Mouse (Mus musculus): ENCODE data around the gene Rufy3. TPM values are rescaled to one million over a fixed set of nuclear protein-coding genes. Genes with fewer than 3 reads are reported as not detected.

Gene Rufy3
- polyA plus RNA-seq, 1 experiment from 2014 or later = 121 TPM

DNA sequence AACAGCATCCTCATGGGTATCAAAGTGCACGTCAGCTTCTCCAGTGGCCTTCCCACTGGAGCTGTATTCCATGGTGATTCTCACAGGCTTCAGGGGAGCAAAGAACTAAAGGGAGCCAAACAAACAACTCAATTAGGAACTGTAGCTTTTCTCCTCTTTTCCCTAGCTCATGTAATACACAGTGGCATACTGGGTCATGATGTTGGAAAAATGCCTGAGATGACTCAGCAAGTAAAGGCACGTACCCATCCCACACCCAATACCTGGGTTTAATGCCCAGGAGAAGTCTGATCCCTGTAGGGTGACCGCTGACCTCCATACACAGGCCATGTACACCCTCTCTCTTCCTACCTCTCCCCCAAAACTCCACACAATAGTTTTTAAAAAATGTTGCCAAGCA, 98.3 kb downstream of the Rufy3 start:
- DNase-seq (ENCODE audit: low spot score, missing footprints) (no peak), ATAC-seq (ENCODE audit: low FRiP score) (no peak)
- H3K4me1 ChIP-seq (ENCODE audit: control insufficient read depth, insufficient read depth, low read length) = no peaks in the 10 kb centered on the region
- no peak overlapping the region for H3K9ac ChIP-seq (ENCODE audit: low read length)
- H3K27ac ChIP-seq (ENCODE audit: low read depth, low read length) = no peak overlapping the region
- no peaks in the 10 kb centered on the region for H3K27me3 ChIP-seq (ENCODE audit: control insufficient read depth, insufficient read depth, low read length)
- no peaks in the 10 kb centered on the region for H3K9me3 ChIP-seq (ENCODE audit: control insufficient read depth, low read length)
- no peak overlapping the region for H3K4me2 ChIP-seq
- peaks cover 32% of the 10 kb centered on the region for H3K36me3 ChIP-seq (ENCODE audit: control insufficient read depth, insufficient read depth, low read length)
- H3K4me3 ChIP-seq (ENCODE audit: low read depth, low read length) = no peak overlapping the region
- WGBS = 93% methylated on average over 3 of the region's 3 CpGs

GRCm38 (mm10) chr5:88663875-88664274, 99.0 kb downstream of the Rufy3 start:
- DNase-seq (ENCODE audit: low spot score, missing footprints) (no peak), ATAC-seq (ENCODE audit: low FRiP score) (no peak)
- no peaks in the 10 kb centered on the region for H3K27me3 ChIP-seq (ENCODE audit: control insufficient read depth, insufficient read depth, low read length)
- H3K9me3 ChIP-seq (ENCODE audit: control insufficient read depth, low read length) = no peaks in the 10 kb centered on the region
- H3K36me3 ChIP-seq (ENCODE audit: control insufficient read depth, insufficient read depth, low read length) = peaks cover 32% of the 10 kb centered on the region
- no peak overlapping the region for H3K9ac ChIP-seq (ENCODE audit: low read length)
- no peaks in the 10 kb centered on the region for H3K4me1 ChIP-seq (ENCODE audit: control insufficient read depth, insufficient read depth, low read length)
- H3K27ac ChIP-seq (ENCODE audit: low read depth, low read length) = no peak overlapping the region
- no peak overlapping the region for H3K4me2 ChIP-seq
- H3K4me3 ChIP-seq (ENCODE audit: low read depth, low read length) = no peak overlapping the region
- WGBS = 97% methylated on average over 5 of the region's 5 CpGs

DNA sequence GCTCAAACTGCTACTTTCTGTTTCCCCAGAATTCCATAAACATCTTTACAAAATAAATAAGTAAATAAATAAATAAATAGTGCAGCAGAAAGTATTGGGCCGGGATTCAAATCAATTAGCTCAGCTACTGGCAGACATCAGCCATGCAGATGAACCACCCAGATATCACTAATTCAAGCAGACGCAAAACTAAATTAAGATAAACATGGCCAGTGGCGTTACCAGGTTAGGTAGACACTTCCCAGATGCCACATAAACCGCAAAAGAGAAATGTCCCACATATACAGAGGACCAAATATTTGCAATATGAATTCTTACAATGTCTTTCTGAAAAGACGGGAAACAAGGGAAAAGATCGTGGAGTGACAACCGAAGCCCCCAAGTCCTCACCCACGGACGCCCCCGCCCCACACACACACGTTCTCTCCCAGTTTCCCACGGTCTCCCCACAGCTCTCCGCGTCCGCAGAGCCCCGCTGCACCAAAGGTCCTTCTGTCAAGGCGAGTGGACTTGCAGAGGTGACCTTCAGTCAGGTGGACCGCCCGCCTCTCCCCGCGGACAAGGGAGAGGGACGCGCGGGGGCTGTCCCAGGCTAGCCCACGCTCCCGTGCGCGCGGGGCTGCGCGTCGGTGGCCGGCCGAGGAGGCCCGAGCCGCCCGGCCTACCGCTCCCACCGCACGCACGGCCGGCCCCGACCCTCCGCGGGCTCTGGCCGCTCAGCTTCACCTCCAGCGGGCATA, 110.0 kb downstream of the Rufy3 start:
- peak; percentile 89 for DNase-seq (ENCODE audit: low spot score, missing footprints)
- Histone ChIP-seq H3K4me3 (ENCODE audit: low read depth, low read length) (peak overlapping the region; percentile 95), H3K27ac (ENCODE audit: low read depth, low read length) (peak overlapping the region; percentile 91), H3K27me3 (ENCODE audit: control insufficient read depth, insufficient read depth, low read length) (no peaks in the 10 kb centered on the region), H3K9ac (ENCODE audit: low read length) (peak overlapping the region; percentile 97), H3K4me2 (peak overlapping the region; percentile 58), H3K9me3 (ENCODE audit: control insufficient read depth, low read length) (no peaks in the 10 kb centered on the region), H3K36me3 (ENCODE audit: control insufficient read depth, insufficient read depth, low read length) (peaks cover 6% of the 10 kb centered on the region; the same call in 1 of the 2 replicates), H3K4me1 (ENCODE audit: control insufficient read depth, insufficient read depth, low read length) (peaks cover 14% of the 10 kb centered on the region)
- no peak; the same call in 1 of the 2 replicates for ATAC-seq (ENCODE audit: low FRiP score)
- under 1% methylated on average over 35 of the region's 47 CpGs for WGBS

DNA sequence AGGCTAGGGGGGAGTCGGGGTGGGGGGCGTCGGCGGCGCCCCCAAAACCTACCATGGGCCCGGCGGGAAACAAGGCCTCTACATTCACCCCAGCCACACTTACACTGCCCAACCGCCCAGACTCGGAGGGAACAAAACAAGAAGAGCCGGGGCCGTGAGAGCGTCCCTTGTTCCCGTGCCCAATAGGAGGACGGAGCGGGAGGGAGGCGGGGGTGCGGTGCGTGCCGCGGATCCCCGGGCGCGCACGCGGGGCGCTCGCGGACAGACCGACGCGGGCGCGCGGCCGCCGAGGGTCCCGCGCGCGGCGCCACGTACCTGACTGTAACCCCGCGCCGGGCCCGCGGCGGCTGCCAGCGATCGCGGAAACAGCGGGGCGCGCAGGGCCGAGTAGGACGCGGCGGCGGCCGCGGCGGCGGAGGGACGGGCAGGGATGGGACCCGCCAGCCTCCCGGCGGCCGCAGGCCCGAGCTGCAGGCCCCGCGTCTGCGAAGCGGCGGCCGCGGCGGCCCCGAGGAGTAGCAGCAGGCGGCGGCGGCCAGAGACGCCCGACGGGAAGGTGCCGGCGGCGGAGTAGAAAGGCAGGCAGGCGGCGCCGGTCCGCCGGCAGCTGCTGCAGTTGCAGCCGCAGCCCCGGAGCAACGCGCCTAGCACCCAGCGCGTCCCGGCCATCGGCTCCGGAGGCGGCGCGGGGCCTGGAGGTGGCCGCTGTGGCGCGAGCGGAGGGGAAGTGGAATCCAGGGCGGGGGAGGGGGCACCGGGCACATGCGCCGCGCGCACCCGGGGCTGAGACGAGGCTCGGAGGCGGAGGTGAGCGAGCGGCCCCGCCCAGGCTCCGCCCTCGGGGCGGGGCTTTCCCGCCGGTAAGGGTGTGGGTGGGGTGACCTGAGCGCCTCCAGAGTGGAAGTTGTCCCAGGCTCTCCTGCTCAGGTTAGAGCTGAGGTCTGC, 110.9 kb downstream of the Rufy3 start, which contains the start of gene Grsf1:
Gene Grsf1, minus strand, starts transcription at position 729 of the 945 bp plus-strand sequence.
- H3K27ac ChIP-seq (ENCODE audit: low read depth, low read length) = peak within 1 kb of the TSS; percentile 91
- peaks cover 14% of the 10 kb centered on the region for H3K4me1 ChIP-seq (ENCODE audit: control insufficient read depth, insufficient read depth, low read length)
- H3K9ac ChIP-seq (ENCODE audit: low read length) = peak within 1 kb of the TSS; percentile 97
- H3K27me3 ChIP-seq (ENCODE audit: control insufficient read depth, insufficient read depth, low read length) = no peaks in the 10 kb centered on the region
- DNase-seq (ENCODE audit: low spot score, missing footprints) (peak; percentile 99), ATAC-seq (ENCODE audit: low FRiP score) (peak; percentile 93)
- under 1% methylated on average over 65 of the region's 127 CpGs for WGBS
- peak within 1 kb of the TSS; percentile 95 for H3K4me3 ChIP-seq (ENCODE audit: low read depth, low read length)
- peaks cover 3% of the 10 kb centered on the region; the same call in 1 of the 2 replicates for H3K36me3 ChIP-seq (ENCODE audit: control insufficient read depth, insufficient read depth, low read length)
- no peaks in the 10 kb centered on the region for H3K9me3 ChIP-seq (ENCODE audit: control insufficient read depth, low read length)
- H3K4me2 ChIP-seq = peak within 1 kb of the TSS; percentile 58

DNA sequence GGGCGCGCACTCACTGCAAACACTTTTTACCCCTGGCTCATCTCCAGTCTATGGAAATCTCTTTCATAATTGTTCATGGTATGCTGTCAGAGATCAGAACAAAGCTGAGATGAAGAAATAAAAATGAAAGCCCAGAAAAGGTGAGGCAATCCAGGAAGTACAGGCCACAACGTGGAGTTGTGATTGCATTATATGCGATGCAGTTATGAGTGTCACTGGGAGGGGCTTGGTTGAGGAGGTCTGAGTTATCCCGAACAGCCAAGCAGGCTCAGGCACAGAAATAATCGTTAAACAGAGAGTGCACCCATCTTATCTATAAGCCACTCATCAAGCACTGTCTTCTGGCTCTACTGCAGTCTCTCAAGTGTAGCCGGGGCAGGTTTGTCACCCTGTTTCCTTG, 114.1 kb downstream of the Rufy3 start:
- no peaks in the 10 kb centered on the region for H3K36me3 ChIP-seq (ENCODE audit: control insufficient read depth, insufficient read depth, low read length)
- H3K27ac ChIP-seq (ENCODE audit: low read depth, low read length) = no peak overlapping the region
- H3K4me2 ChIP-seq = no peak overlapping the region
- ATAC-seq (ENCODE audit: low FRiP score) = no peak
- DNase-seq (ENCODE audit: low spot score, missing footprints) = no peak
- WGBS = 70% methylated on average over 7 of the region's 7 CpGs
- no peak overlapping the region for H3K4me3 ChIP-seq (ENCODE audit: low read depth, low read length)
- H3K27me3 ChIP-seq (ENCODE audit: control insufficient read depth, insufficient read depth, low read length) = no peaks in the 10 kb centered on the region
- H3K9me3 ChIP-seq (ENCODE audit: control insufficient read depth, low read length) = no peaks in the 10 kb centered on the region
- peaks cover 10% of the 10 kb centered on the region for H3K4me1 ChIP-seq (ENCODE audit: control insufficient read depth, insufficient read depth, low read length)
- no peak overlapping the region for H3K9ac ChIP-seq (ENCODE audit: low read length)

DNA sequence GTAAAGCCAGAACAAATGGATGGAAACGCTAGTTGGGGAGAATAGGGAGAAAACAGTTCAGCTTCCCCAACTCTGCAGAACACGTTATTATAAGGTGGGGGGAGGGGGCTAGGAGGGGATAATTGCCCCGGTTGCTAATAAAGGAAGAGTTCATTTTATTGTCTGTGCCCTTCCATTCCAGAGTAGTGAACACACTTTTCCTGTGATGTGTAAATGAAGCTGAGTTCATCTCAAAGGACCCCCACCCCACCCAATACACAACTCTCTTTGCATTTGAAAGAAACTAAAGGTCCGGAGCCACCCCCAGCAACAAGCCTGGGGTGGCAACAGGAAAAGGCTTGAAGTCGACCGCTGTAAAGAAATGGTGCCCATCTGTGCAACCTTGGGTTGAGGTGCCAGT, 114.5 kb downstream of the Rufy3 start:
- peaks cover 6% of the 10 kb centered on the region for H3K4me1 ChIP-seq (ENCODE audit: control insufficient read depth, insufficient read depth, low read length)
- no peaks in the 10 kb centered on the region for H3K9me3 ChIP-seq (ENCODE audit: control insufficient read depth, low read length)
- no peaks in the 10 kb centered on the region for H3K27me3 ChIP-seq (ENCODE audit: control insufficient read depth, insufficient read depth, low read length)
- 19% methylated on average over 6 of the region's 6 CpGs for WGBS
- H3K4me3 ChIP-seq (ENCODE audit: low read depth, low read length) = no peak overlapping the region
- ATAC-seq (ENCODE audit: low FRiP score) = no peak
- no peak for DNase-seq (ENCODE audit: low spot score, missing footprints)
- no peak overlapping the region for H3K4me2 ChIP-seq
- no peak overlapping the region for H3K27ac ChIP-seq (ENCODE audit: low read depth, low read length)
- H3K9ac ChIP-seq (ENCODE audit: low read length) = no peak overlapping the region
- no peaks in the 10 kb centered on the region for H3K36me3 ChIP-seq (ENCODE audit: control insufficient read depth, insufficient read depth, low read length)

- DNase-seq (ENCODE audit: low spot score, missing footprints) = no peak
- Histone ChIP-seq H3K27ac (ENCODE audit: low read depth, low read length) (no peak overlapping the region), H3K4me2 (no peak overlapping the region), H3K9me3 (ENCODE audit: control insufficient read depth, low read length) (no peaks in the 10 kb centered on the region), H3K36me3 (ENCODE audit: control insufficient read depth, insufficient read depth, low read length) (no peaks in the 10 kb centered on the region), H3K4me3 (ENCODE audit: low read depth, low read length) (no peak overlapping the region), H3K27me3 (ENCODE audit: control insufficient read depth, insufficient read depth, low read length) (no peaks in the 10 kb centered on the region), H3K4me1 (ENCODE audit: control insufficient read depth, insufficient read depth, low read length) (peaks cover 2% of the 10 kb centered on the region; the same call in 1 of the 2 replicates), H3K9ac (ENCODE audit: low read length) (no peak overlapping the region)
- ATAC-seq (ENCODE audit: low FRiP score) = no peak
- 87% methylated on average over 6 of the region's 6 CpGs for WGBS
These were observed 115.7 kb downstream of the Rufy3 start for GRCm38 (mm10) chr5:88680567-88680966.

DNA sequence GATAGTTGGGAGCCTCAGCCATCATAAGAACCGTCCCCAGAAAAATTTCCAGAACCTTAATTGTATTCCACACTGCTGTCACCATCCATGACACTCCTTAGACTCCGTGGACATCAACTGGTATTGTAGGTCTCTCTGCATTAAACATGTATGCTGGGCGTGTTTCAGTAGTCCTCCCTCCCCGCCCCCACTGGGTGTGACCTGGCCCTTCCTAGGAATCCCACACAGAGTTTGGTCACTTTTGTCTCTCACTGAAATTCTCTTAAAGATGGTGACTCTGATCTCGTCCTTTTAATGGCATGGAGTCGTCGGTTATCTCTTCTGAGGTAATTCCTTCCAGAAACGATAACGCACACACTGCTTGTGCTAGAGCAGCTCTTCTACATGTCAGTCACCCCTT, 118.9 kb downstream of the Rufy3 start:
- Histone ChIP-seq H3K27ac (ENCODE audit: low read depth, low read length) (no peak overlapping the region), H3K9me3 (ENCODE audit: control insufficient read depth, low read length) (no peaks in the 10 kb centered on the region), H3K4me3 (ENCODE audit: low read depth, low read length) (no peak overlapping the region), H3K9ac (ENCODE audit: low read length) (no peak overlapping the region), H3K36me3 (ENCODE audit: control insufficient read depth, insufficient read depth, low read length) (no peaks in the 10 kb centered on the region), H3K27me3 (ENCODE audit: control insufficient read depth, insufficient read depth, low read length) (no peaks in the 10 kb centered on the region), H3K4me2 (no peak overlapping the region), H3K4me1 (ENCODE audit: control insufficient read depth, insufficient read depth, low read length) (0 out of 2 replicates have a peak, but pooled peaks cover 2% of the 10 kb centered on the region)
- WGBS = 90% methylated on average over 9 of the region's 9 CpGs
- no peak for ATAC-seq (ENCODE audit: low FRiP score)
- no peak for DNase-seq (ENCODE audit: low spot score, missing footprints)

- Histone ChIP-seq H3K27me3 (ENCODE audit: control insufficient read depth, insufficient read depth, low read length) (no peaks in the 10 kb centered on the region), H3K27ac (ENCODE audit: low read depth, low read length) (no peak overlapping the region), H3K4me3 (ENCODE audit: low read depth, low read length) (no peak overlapping the region), H3K9ac (ENCODE audit: low read length) (no peak overlapping the region), H3K4me2 (no peak overlapping the region), H3K36me3 (ENCODE audit: control insufficient read depth, insufficient read depth, low read length) (no peaks in the 10 kb centered on the region), H3K4me1 (ENCODE audit: control insufficient read depth, insufficient read depth, low read length) (0 out of 2 replicates have a peak, but pooled peaks cover 2% of the 10 kb centered on the region), H3K9me3 (ENCODE audit: control insufficient read depth, low read length) (no peaks in the 10 kb centered on the region)
- ATAC-seq (ENCODE audit: low FRiP score) = no peak
- 52% methylated on average over 3 of the region's 3 CpGs for WGBS
- peak; percentile 77 for DNase-seq (ENCODE audit: low spot score, missing footprints)
These were observed 119.4 kb downstream of the Rufy3 start for GRCm38 (mm10) chr5:88684226-88684625.
